Mouse (Mus musculus) activated CD4-positive, CD25-positive, alpha-beta regulatory T cell, adult 9 weeks (primary cell): Measurements from ENCODE around the gene Magi3. TPM values are rescaled to one million over a fixed set of nuclear protein-coding genes. Genes with fewer than 3 reads are reported as not detected.

Source experiments
- polyA plus RNA-seq: library from polyadenylated mRNA; unstranded; fragments of 100-300 nt; shearing (Covaris generic); gene quantifications from one replicate; pipeline ENCODE4 v1.2.1, GENCODE M21; 2017

Gene Magi3
- polyA plus RNA-seq, result 2.5 TPM

GRCm38 (mm10) chr3:104220295-104220965 lies at the start of gene Magi3:
Magi3 (minus strand) TSS chr3:104220374.

DNA sequence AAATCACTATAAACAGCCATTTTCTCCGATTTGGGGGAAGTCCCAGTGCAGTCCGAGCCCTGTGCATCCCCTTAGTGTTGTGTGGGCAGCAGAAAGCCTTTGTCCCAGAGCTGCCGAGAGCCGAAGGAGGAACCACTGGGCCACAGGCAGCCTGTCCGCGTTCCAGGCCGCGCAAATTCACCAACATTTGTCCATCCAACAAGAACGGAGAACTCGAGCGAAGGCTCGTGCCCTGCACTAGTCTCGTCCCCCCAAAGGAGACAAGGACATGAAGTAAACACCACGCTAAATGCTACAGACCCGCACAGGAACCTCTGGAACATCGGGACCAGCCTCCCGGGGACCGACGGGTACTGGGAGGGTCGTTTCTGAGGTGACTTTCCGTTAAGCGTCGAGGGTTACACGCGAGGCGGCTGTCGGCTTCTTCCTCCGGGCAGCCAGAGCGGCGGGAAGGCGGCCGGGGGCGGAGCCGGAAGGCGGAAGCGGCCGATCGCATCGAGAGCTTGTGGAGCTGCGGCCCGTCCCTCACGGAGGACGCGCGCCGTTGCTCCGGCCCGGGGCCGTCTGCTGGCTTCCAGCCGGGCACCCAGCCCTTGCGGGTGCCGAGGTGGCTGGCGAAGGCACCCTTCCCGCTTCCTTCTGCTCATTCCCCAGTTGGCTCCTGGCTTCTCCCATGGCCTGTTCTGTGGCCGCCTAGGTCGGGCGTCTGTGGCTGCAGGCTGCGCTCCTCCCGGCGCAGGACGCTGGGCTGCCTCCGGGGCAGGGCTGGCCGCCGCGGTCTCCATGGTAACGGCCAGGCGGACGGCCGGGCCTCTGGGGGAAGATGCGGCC lies 252.1 kb downstream of the Magi3 start, which contains the start of gene Phtf1:
TSS of gene Phtf1 (plus strand) at position 250 of the 831 bp plus-strand sequence.

